Mouse (Mus musculus) liver, postnatal 0 days (tissue): Measurements from ENCODE around the gene Hsph1. TPM values are rescaled to one million over a fixed set of nuclear protein-coding genes. Genes with fewer than 3 reads are reported as not detected.

Experiments used
- ATAC-seq: fragments of 200-750 bp; cut with Nextera tagmentation; 2 replicates; pipeline ENCODE4 v1.8.0; 2017; ENCODE audit warnings: mild to moderate bottlenecking, moderate library complexity
- DNase-seq: peaks from one replicate; pipeline ENCODE4 v3.0.0-alpha.2; 2016
- H3K27ac ChIP-seq: fragments of 300-500 bp; sonication (generic); 2 replicates; pipeline ENCODE4 v1.5.1; 2014; ENCODE audit warnings: antibody characterized with exemption, moderate library complexity, mild to moderate bottlenecking, low read depth
- H3K27me3 ChIP-seq: fragments of 300-500 bp; sonication (generic); 2 replicates; pipeline ENCODE4 v1.6.1; 2014; ENCODE audit warnings: low read length, control low read depth, mixed read lengths; ENCODE audit not compliant: insufficient read depth
- H3K36me3 ChIP-seq: fragments of 300-500 bp; sonication (generic); replicated peaks from 2 replicates; pipeline ENCODE4 v1.6.1; 2014; ENCODE audit warnings: mild to moderate bottlenecking, control low read depth, low read length, moderate library complexity, mixed read lengths; ENCODE audit not compliant: insufficient read depth
- H3K4me1 ChIP-seq: fragments of 300-500 bp; sonication (generic); 2 replicates; pipeline ENCODE4 v1.6.1; 2014; ENCODE audit warnings: antibody characterized with exemption, mild to moderate bottlenecking, control low read depth; ENCODE audit not compliant: insufficient read depth
- H3K4me2 ChIP-seq: fragments of 300-500 bp; sonication (generic); 2 replicates; pipeline ENCODE4 v1.6.1; 2014; ENCODE audit warnings: low read depth, mild to moderate bottlenecking, low read length, moderate library complexity, mixed read lengths
- H3K4me3 ChIP-seq: fragments of 300-500 bp; sonication (generic); 2 replicates; pipeline ENCODE4 v1.5.1; 2014; ENCODE audit warnings: low read depth, low read length
- H3K9ac ChIP-seq: fragments of 300-500 bp; sonication (generic); replicated peaks from 2 replicates; pipeline ENCODE4 v1.6.1; 2014; ENCODE audit warnings: mild to moderate bottlenecking, moderate library complexity
- H3K9me3 ChIP-seq: fragments of 300-500 bp; sonication (generic); 2 replicates; pipeline ENCODE4 v1.6.1; 2016; ENCODE audit warnings: mild to moderate bottlenecking, control low read depth, low read length, mixed read lengths
- CTCF ChIP-seq: sonication (generic); IDR thresholded peaks from 2 replicates; pipeline ENCODE4 v1.5.1; 2016; ENCODE audit warnings: antibody characterized with exemption, low read depth
- EP300 ChIP-seq: IDR thresholded peaks from 2 replicates; pipeline ENCODE4 v1.6.1; 2016; ENCODE audit warnings: antibody characterized with exemption, low read depth, mild to moderate bottlenecking
- WGBS: fragments of 180-500 bp; shearing (Covaris S2); extraction: QIAGEN DNeasy Blood & Tissue Kit; methylation state at CpG from one replicate; pipeline ENCODE4 v1.1.7; 2014; ENCODE audit not compliant: insufficient replicate concordance; 5-methylcytosine and 5-hydroxymethylcytosine counted together
- polyA plus RNA-seq: library from polyadenylated mRNA; unstranded; fragments of >200 nt; fragmentation: Nextera tagmentation; extraction: Ambion mirVana; gene quantifications from 2 replicates; pipeline ENCODE4 v1.2.1, GENCODE M21; 2015

Hsph1 gene
- polyA plus RNA-seq, 1 experiment from 2014 or later: 6.4 TPM

- TF ChIP-seq EP300: no peak
- no peak for TF ChIP-seq CTCF
- Histone ChIP-seq H3K9me3 (no peaks in the 10 kb centered on the region), H3K4me2 (no peak overlapping the region), H3K9ac (no peak overlapping the region), H3K4me3 (no peak overlapping the region), H3K4me1 (no peaks in the 10 kb centered on the region), H3K36me3 (no peaks in the 10 kb centered on the region), H3K27ac (no peak overlapping the region), H3K27me3 (no peaks in the 10 kb centered on the region)
- DNase-seq (no peak), ATAC-seq (no peak)
- 51% methylated on average over 10 of the region's 10 CpGs for WGBS
Measured at GRCm38 (mm10) chr5:149576977-149577376, 59.2 kb downstream of the Hsph1 start.

- Histone ChIP-seq H3K4me3 (no peak overlapping the region), H3K9me3 (no peaks in the 10 kb centered on the region), H3K27ac (no peak overlapping the region), H3K4me1 (no peaks in the 10 kb centered on the region), H3K27me3 (no peaks in the 10 kb centered on the region), H3K9ac (no peak overlapping the region), H3K4me2 (no peak overlapping the region), H3K36me3 (no peaks in the 10 kb centered on the region)
- DNase-seq (no peak), ATAC-seq (no peak)
- WGBS: 77% methylated on average over 13 of the region's 13 CpGs
- TF ChIP-seq EP300 (no peak), CTCF (no peak)
Measured at GRCm38 (mm10) chr5:149568993-149569392, 67.2 kb downstream of the Hsph1 start.

GRCm38 (mm10) chr5:149566957-149567356, 69.2 kb downstream of the Hsph1 start:
- H3K27ac ChIP-seq: no peak overlapping the region
- H3K9ac ChIP-seq: no peak overlapping the region
- no peak overlapping the region for H3K4me2 ChIP-seq
- 74% methylated on average over 5 of the region's 5 CpGs for WGBS
- no peaks in the 10 kb centered on the region for H3K27me3 ChIP-seq
- H3K36me3 ChIP-seq: no peaks in the 10 kb centered on the region
- H3K4me1 ChIP-seq: no peaks in the 10 kb centered on the region
- ATAC-seq (peak; percentile 83), DNase-seq (no peak)
- H3K4me3 ChIP-seq: no peak overlapping the region
- TF ChIP-seq CTCF: no peak
- TF ChIP-seq EP300: 0 out of 2 replicates have a peak, but pooled peaks have one; percentile 49
- no peaks in the 10 kb centered on the region for H3K9me3 ChIP-seq

GRCm38 (mm10) chr5:149566026-149566425, 70.2 kb downstream of the Hsph1 start:
- ATAC-seq: no peak
- H3K9me3 ChIP-seq: no peaks in the 10 kb centered on the region

More at GRCm38 (mm10) chr5:149566026-149566425, 70.2 kb downstream of the Hsph1 start:
- no peaks in the 10 kb centered on the region for H3K36me3 ChIP-seq
- 63% methylated on average over 11 of the region's 11 CpGs for WGBS
- H3K27me3 ChIP-seq: no peaks in the 10 kb centered on the region
- H3K27ac ChIP-seq: no peak overlapping the region
- no peak for DNase-seq
- H3K4me3 ChIP-seq: no peak overlapping the region
- no peaks in the 10 kb centered on the region for H3K4me1 ChIP-seq
- no peak overlapping the region for H3K9ac ChIP-seq
- no peak overlapping the region for H3K4me2 ChIP-seq
- no peak for TF ChIP-seq EP300
- no peak for TF ChIP-seq CTCF

Other genes starting within 250 kb of the Hsph1 start
- 0.11 and 0.21 TPM in 2 replicates for gene Medag, start 224.6 kb downstream of the Hsph1 start, polyA plus RNA-seq
- gene Tex26, start 196.7 kb downstream of the Hsph1 start, polyA plus RNA-seq: not detected in 2 replicates
- gene Wdr95, start 107.7 kb downstream of the Hsph1 start, polyA plus RNA-seq: not detected in 2 replicates
- gene B3glct, start 41.9 kb upstream of the Hsph1 start, polyA plus RNA-seq: 2.5 TPM in 2 replicates